Mouse (Mus musculus): ENCODE results near the gene Hoxc10. TPM values are rescaled to one million over a fixed set of nuclear protein-coding genes. Genes with fewer than 3 reads are reported as not detected.
A peak's percentile ranks its signal among the peaks of the same experiment; 100 is the strongest.

Hoxc10 gene
- polyA plus RNA-seq, 1 experiment from 2014 or later: 62.1 TPM

- H3K36me3 ChIP-seq: no peaks in the 10 kb centered on the region
- WGBS: 13% methylated on average over 2 of the region's 2 CpGs
- H3K9me3 ChIP-seq: no peaks in the 10 kb centered on the region
- no peaks in the 10 kb centered on the region for H3K4me1 ChIP-seq
- peak overlapping the region; percentile 20 for H3K4me3 ChIP-seq
- H3K27ac ChIP-seq: peak overlapping the region; percentile 43; the same call in 1 of the 2 replicates
- peak overlapping the region; percentile 53 for H3K9ac ChIP-seq
- peaks cover 98% of the 10 kb centered on the region for H3K27me3 ChIP-seq (replicated peaks)
- peak overlapping the region; percentile 50 for H3K4me2 ChIP-seq (replicated peaks)
- ATAC-seq (ENCODE audit: low FRiP score, low read depth): no peak
These were observed 17.8 kb upstream of the Hoxc10 start for GRCm38 (mm10) chr15:102948842-102949241.

GRCm38 (mm10) chr15:102949696-102950095 lies 16.9 kb upstream of the Hoxc10 start:
- no peak for ATAC-seq (ENCODE audit: low FRiP score, low read depth)
- Histone ChIP-seq H3K27me3 (replicated peaks) (peaks cover 97% of the 10 kb centered on the region), H3K4me2 (replicated peaks) (peak overlapping the region; percentile 50), H3K4me1 (no peaks in the 10 kb centered on the region), H3K4me3 (peak overlapping the region; percentile 20), H3K9ac (peak overlapping the region; percentile 53), H3K27ac (no peak overlapping the region), H3K36me3 (no peaks in the 10 kb centered on the region), H3K9me3 (no peaks in the 10 kb centered on the region)
- under 1% methylated on average over 20 of the region's 20 CpGs for WGBS

GRCm38 (mm10) chr15:102950877-102951276 lies 15.7 kb upstream of the Hoxc10 start:
- ATAC-seq (ENCODE audit: low FRiP score, low read depth): no peak
- Histone ChIP-seq H3K4me2 (replicated peaks) (peak overlapping the region; percentile 50), H3K4me1 (no peaks in the 10 kb centered on the region), H3K9me3 (no peaks in the 10 kb centered on the region), H3K27me3 (replicated peaks) (peaks cover 97% of the 10 kb centered on the region), H3K27ac (peak overlapping the region; percentile 20), H3K36me3 (no peaks in the 10 kb centered on the region), H3K9ac (peak overlapping the region; percentile 53), H3K4me3 (peak overlapping the region; percentile 21; the same call in 1 of the 2 replicates)
- WGBS: 6% methylated on average over 2 of the region's 2 CpGs

GRCm38 (mm10) chr15:102953561-102953960 lies 13.0 kb upstream of the Hoxc10 start:
- Histone ChIP-seq H3K4me2 (replicated peaks) (peak overlapping the region; percentile 50), H3K4me3 (peak overlapping the region; percentile 14; the same call in 1 of the 2 replicates), H3K9ac (0 out of 2 replicates have a peak overlapping the region, but pooled peaks have one; percentile 29), H3K27me3 (replicated peaks) (peaks cover 95% of the 10 kb centered on the region), H3K36me3 (no peaks in the 10 kb centered on the region), H3K4me1 (no peaks in the 10 kb centered on the region), H3K9me3 (no peaks in the 10 kb centered on the region), H3K27ac (no peak overlapping the region)
- ATAC-seq (ENCODE audit: low FRiP score, low read depth): no peak
- WGBS: under 1% methylated on average over 6 of the region's 6 CpGs

- H3K36me3 ChIP-seq: no peaks in the 10 kb centered on the region
- peak; percentile 54; the same call in 1 of the 2 replicates for ATAC-seq (ENCODE audit: low FRiP score, low read depth)
- no peaks in the 10 kb centered on the region for H3K9me3 ChIP-seq
- peak within 1 kb of the TSS; percentile 50 for H3K27ac ChIP-seq
- H3K4me2 ChIP-seq (replicated peaks): peak within 1 kb of the TSS; percentile 50
- H3K27me3 ChIP-seq (replicated peaks): peaks cover 93% of the 10 kb centered on the region
- H3K9ac ChIP-seq: peak within 1 kb of the TSS; percentile 69
- no peaks in the 10 kb centered on the region for H3K4me1 ChIP-seq
- H3K4me3 ChIP-seq: peak within 1 kb of the TSS; percentile 45
- WGBS: under 1% methylated on average over 57 of the region's 57 CpGs
These were observed 12.2 kb upstream of the Hoxc10 start, which contains the start of gene Hoxc11 for GRCm38 (mm10) chr15:102954192-102955006. Hoxc11 (plus strand) TSS chr15:102954427.

- under 1% methylated on average over 28 of the region's 28 CpGs for WGBS
- Histone ChIP-seq H3K4me3 (peak overlapping the region; percentile 45), H3K27me3 (replicated peaks) (peaks cover 93% of the 10 kb centered on the region), H3K27ac (peak overlapping the region; percentile 50), H3K36me3 (no peaks in the 10 kb centered on the region), H3K9me3 (no peaks in the 10 kb centered on the region), H3K4me2 (replicated peaks) (peak overlapping the region; percentile 50), H3K9ac (peak overlapping the region; percentile 69), H3K4me1 (no peaks in the 10 kb centered on the region)
- no peak; the same call in 1 of the 2 replicates for ATAC-seq (ENCODE audit: low FRiP score, low read depth)
These were observed 11.6 kb upstream of the Hoxc10 start for GRCm38 (mm10) chr15:102955007-102955382.

- Histone ChIP-seq H3K27me3 (replicated peaks) (peaks cover 92% of the 10 kb centered on the region), H3K9me3 (no peaks in the 10 kb centered on the region), H3K4me1 (no peaks in the 10 kb centered on the region), H3K9ac (peak overlapping the region; percentile 69), H3K4me2 (replicated peaks) (peak overlapping the region; percentile 50), H3K27ac (no peak overlapping the region; the same call in 1 of the 2 replicates), H3K36me3 (no peaks in the 10 kb centered on the region), H3K4me3 (peak overlapping the region; percentile 45)
- WGBS: under 1% methylated on average over 39 of the region's 40 CpGs
- ATAC-seq (ENCODE audit: low FRiP score, low read depth): no peak
These were observed 10.6 kb upstream of the Hoxc10 start for GRCm38 (mm10) chr15:102955833-102956640.

GRCm38 (mm10) chr15:102956906-102957305 lies 9.7 kb upstream of the Hoxc10 start:
- Histone ChIP-seq H3K27me3 (replicated peaks) (peaks cover 92% of the 10 kb centered on the region), H3K4me3 (peak overlapping the region; percentile 45), H3K4me1 (no peaks in the 10 kb centered on the region), H3K27ac (0 out of 2 replicates have a peak overlapping the region, but pooled peaks have one; percentile 10), H3K9ac (peak overlapping the region; percentile 69), H3K36me3 (no peaks in the 10 kb centered on the region), H3K4me2 (replicated peaks) (peak overlapping the region; percentile 50), H3K9me3 (no peaks in the 10 kb centered on the region)
- WGBS: 2% methylated on average over 12 of the region's 12 CpGs
- ATAC-seq (ENCODE audit: low FRiP score, low read depth): no peak

GRCm38 (mm10) chr15:102959663-102960191 lies 6.9 kb upstream of the Hoxc10 start:
- H3K36me3 ChIP-seq: no peaks in the 10 kb centered on the region
- no peaks in the 10 kb centered on the region; the same call in 1 of the 2 replicates for H3K4me1 ChIP-seq
- peak overlapping the region; percentile 33; the same call in 1 of the 2 replicates for H3K27ac ChIP-seq
- no peak for ATAC-seq (ENCODE audit: low FRiP score, low read depth)
- WGBS: under 1% methylated on average over 13 of the region's 13 CpGs
- H3K4me2 ChIP-seq (replicated peaks): peak overlapping the region; percentile 54
- no peaks in the 10 kb centered on the region for H3K9me3 ChIP-seq
- peak overlapping the region; percentile 52 for H3K9ac ChIP-seq
- H3K27me3 ChIP-seq (replicated peaks): peaks cover 88% of the 10 kb centered on the region
- H3K4me3 ChIP-seq: peak overlapping the region; percentile 15

- H3K4me3 ChIP-seq: peak overlapping the region; percentile 5
- H3K4me2 ChIP-seq (replicated peaks): peak overlapping the region; percentile 54
- H3K27ac ChIP-seq: peak overlapping the region; percentile 53; the same call in 1 of the 2 replicates
- no peaks in the 10 kb centered on the region for H3K9me3 ChIP-seq
- WGBS: 2% methylated on average over 6 of the region's 6 CpGs
- peaks cover 2% of the 10 kb centered on the region for H3K4me1 ChIP-seq
- no peaks in the 10 kb centered on the region for H3K36me3 ChIP-seq
- peak overlapping the region; percentile 48 for H3K9ac ChIP-seq
- no peak for ATAC-seq (ENCODE audit: low FRiP score, low read depth)
- peaks cover 88% of the 10 kb centered on the region for H3K27me3 ChIP-seq (replicated peaks)
These were observed 4.9 kb upstream of the Hoxc10 start for GRCm38 (mm10) chr15:102961728-102962127.

GRCm38 (mm10) chr15:102962492-102962891 lies 4.1 kb upstream of the Hoxc10 start:
- Histone ChIP-seq H3K9ac (peak overlapping the region; percentile 64), H3K27ac (no peak overlapping the region), H3K4me3 (peak overlapping the region; percentile 56), H3K27me3 (replicated peaks) (peaks cover 88% of the 10 kb centered on the region), H3K36me3 (no peaks in the 10 kb centered on the region), H3K4me2 (replicated peaks) (peak overlapping the region; percentile 86), H3K9me3 (no peaks in the 10 kb centered on the region), H3K4me1 (peaks cover 8% of the 10 kb centered on the region)
- ATAC-seq (ENCODE audit: low FRiP score, low read depth): no peak
- 2% methylated on average over 13 of the region's 13 CpGs for WGBS
